Mouse (Mus musculus) kidney, postnatal 0 days (tissue): ENCODE data around the gene Chchd4. TPM values are rescaled to one million over a fixed set of nuclear protein-coding genes. Genes with fewer than 3 reads are reported as not detected.

ENCODE experiments used
- ATAC-seq: fragments of 200-750 bp; cut with Nextera tagmentation; replicated peaks from 2 replicates; pipeline ENCODE4 v1.8.0; 2017; ENCODE audit warnings: low read depth, moderate number of reproducible peaks, moderate TSS enrichment, moderate library complexity; ENCODE audit not compliant: low FRiP score
- DNase-seq: peaks from one replicate; pipeline ENCODE4 v3.0.0-alpha.2; 2016; ENCODE audit warnings: low spot score
- H3K27ac ChIP-seq: fragments of 300-500 bp; sonication (generic); 2 replicates; pipeline ENCODE4 v1.5.1; 2014; ENCODE audit warnings: mild to moderate bottlenecking
- H3K27me3 ChIP-seq: fragments of 300-500 bp; sonication (generic); 2 replicates; pipeline ENCODE4 v1.6.1; 2014; ENCODE audit warnings: low read length, mixed read lengths; ENCODE audit not compliant: insufficient read depth
- H3K36me3 ChIP-seq: fragments of 300-500 bp; sonication (generic); 2 replicates; pipeline ENCODE4 v1.6.1; 2014; ENCODE audit warnings: low read length, mixed read lengths; ENCODE audit not compliant: insufficient read depth
- H3K4me1 ChIP-seq: fragments of 300-500 bp; sonication (generic); replicated peaks from 2 replicates; pipeline ENCODE4 v1.6.1; 2014; ENCODE audit warnings: antibody characterized with exemption, low read length, mixed read lengths; ENCODE audit not compliant: insufficient read depth
- H3K4me2 ChIP-seq: fragments of 300-500 bp; sonication (generic); 2 replicates; pipeline ENCODE4 v1.6.1; 2014; ENCODE audit warnings: mild to moderate bottlenecking, low read length, moderate library complexity, mixed read lengths
- H3K4me3 ChIP-seq: fragments of 300-500 bp; sonication (generic); replicated peaks from 2 replicates; pipeline ENCODE4 v1.5.1; 2014; ENCODE audit warnings: low read depth, low read length
- H3K9ac ChIP-seq: fragments of 300-500 bp; sonication (generic); 2 replicates; pipeline ENCODE4 v1.6.1; 2014; ENCODE audit warnings: low read depth, low read length
- H3K9me3 ChIP-seq: fragments of 300-500 bp; sonication (generic); replicated peaks from 2 replicates; pipeline ENCODE4 v1.6.1; 2016; ENCODE audit warnings: low read length, inconsistent platforms, mixed read lengths
- CTCF ChIP-seq: IDR thresholded peaks from 2 replicates; pipeline ENCODE4 v1.5.1; 2016; ENCODE audit warnings: antibody characterized with exemption, low read depth, mild to moderate bottlenecking, moderate library complexity
- WGBS: fragments of 180-500 bp; shearing (Covaris S2); extraction: QIAGEN DNeasy Blood & Tissue Kit; methylation state at CpG from one replicate; pipeline ENCODE4 v1.1.7; 2014; 5-methylcytosine and 5-hydroxymethylcytosine counted together
- polyA plus RNA-seq: library from polyadenylated mRNA; unstranded; fragments of >200 nt; fragmentation: Nextera tagmentation; extraction: Ambion mirVana; gene quantifications from 2 replicates; pipeline ENCODE4 v1.2.1, GENCODE M21; 2015

Chchd4 gene
- polyA plus RNA-seq, 1 experiment from 2014 or later: 28.0 TPM

- TF ChIP-seq CTCF: no peak
- Histone ChIP-seq H3K4me3 (no peak overlapping the region), H3K27ac (no peak overlapping the region), H3K4me2 (no peak overlapping the region), H3K36me3 (peaks cover 51% of the 10 kb centered on the region), H3K27me3 (no peaks in the 10 kb centered on the region), H3K4me1 (no peaks in the 10 kb centered on the region), H3K9ac (no peak overlapping the region), H3K9me3 (no peaks in the 10 kb centered on the region)
- no peak for DNase-seq
- ATAC-seq: no peak
- WGBS: 84% methylated on average over 10 of the region's 10 CpGs
Observed at GRCm38 (mm10) chr6:91493053-91493452, 19.7 kb upstream of the Chchd4 start.

- peaks cover 43% of the 10 kb centered on the region for H3K36me3 ChIP-seq
- no peak for DNase-seq
Observed at GRCm38 (mm10) chr6:91491004-91491403, 17.7 kb upstream of the Chchd4 start.

GRCm38 (mm10) chr6:91489872-91490271, 16.5 kb upstream of the Chchd4 start:
- no peak for TF ChIP-seq CTCF
- H3K4me3 ChIP-seq: no peak overlapping the region
- H3K27me3 ChIP-seq: no peaks in the 10 kb centered on the region
- peaks cover 45% of the 10 kb centered on the region for H3K36me3 ChIP-seq
- no peak for ATAC-seq
- H3K9ac ChIP-seq: no peak overlapping the region
- H3K4me1 ChIP-seq: no peaks in the 10 kb centered on the region
- H3K4me2 ChIP-seq: no peak overlapping the region
- no peak overlapping the region for H3K27ac ChIP-seq
- no peaks in the 10 kb centered on the region for H3K9me3 ChIP-seq
- 82% methylated on average over 10 of the region's 10 CpGs for WGBS
- DNase-seq: no peak

More at GRCm38 (mm10) chr6:91491004-91491403, 17.7 kb upstream of the Chchd4 start:
- Histone ChIP-seq H3K4me1 (no peaks in the 10 kb centered on the region), H3K9me3 (no peaks in the 10 kb centered on the region), H3K9ac (no peak overlapping the region), H3K4me3 (no peak overlapping the region), H3K4me2 (no peak overlapping the region), H3K27me3 (no peaks in the 10 kb centered on the region), H3K27ac (no peak overlapping the region)
- no peak for TF ChIP-seq CTCF
- no peak; the same call in 1 of the 2 replicates for ATAC-seq
- 72% methylated on average over 6 of the region's 6 CpGs for WGBS

- Histone ChIP-seq H3K27ac (no peak overlapping the region), H3K4me3 (no peak overlapping the region), H3K36me3 (peaks cover 42% of the 10 kb centered on the region), H3K9ac (no peak overlapping the region), H3K4me1 (no peaks in the 10 kb centered on the region), H3K9me3 (no peaks in the 10 kb centered on the region), H3K4me2 (no peak overlapping the region), H3K27me3 (no peaks in the 10 kb centered on the region)
- peak; percentile 71 for DNase-seq
- no peak for TF ChIP-seq CTCF
- 75% methylated on average over 9 of the region's 9 CpGs for WGBS
- peak; percentile 50; the same call in 1 of the 2 replicates for ATAC-seq
Observed at GRCm38 (mm10) chr6:91488496-91489212, 15.3 kb upstream of the Chchd4 start.

GRCm38 (mm10) chr6:91486736-91487453, 13.5 kb upstream of the Chchd4 start:
- no peak for TF ChIP-seq CTCF
- WGBS: 91% methylated on average over 15 of the region's 15 CpGs
- Histone ChIP-seq H3K27me3 (no peaks in the 10 kb centered on the region), H3K36me3 (peaks cover 44% of the 10 kb centered on the region), H3K4me1 (no peaks in the 10 kb centered on the region), H3K4me3 (no peak overlapping the region), H3K27ac (no peak overlapping the region), H3K9me3 (no peaks in the 10 kb centered on the region), H3K4me2 (no peak overlapping the region), H3K9ac (no peak overlapping the region)
- DNase-seq (no peak), ATAC-seq (no peak)

GRCm38 (mm10) chr6:91483371-91483770, 10.0 kb upstream of the Chchd4 start:
- no peak overlapping the region for H3K27ac ChIP-seq
- H3K36me3 ChIP-seq: peaks cover 63% of the 10 kb centered on the region
- DNase-seq (no peak), ATAC-seq (no peak)
- H3K4me2 ChIP-seq: no peak overlapping the region
- no peaks in the 10 kb centered on the region for H3K27me3 ChIP-seq
- H3K9ac ChIP-seq: no peak overlapping the region
- no peaks in the 10 kb centered on the region for H3K4me1 ChIP-seq
- 97% methylated on average over 2 of the region's 2 CpGs for WGBS
- no peak overlapping the region for H3K4me3 ChIP-seq
- no peaks in the 10 kb centered on the region for H3K9me3 ChIP-seq
- no peak for TF ChIP-seq CTCF
